Mouse (Mus musculus): ENCODE data around the gene Tmem79. TPM values are rescaled to one million over a fixed set of nuclear protein-coding genes. Genes with fewer than 3 reads are reported as not detected.
"Not testable (repeated sequence)": the region's sequence is repeated elsewhere in the genome, so short reads cannot be mapped to it uniquely, and the experiment has no call there.

Gene Tmem79
- 2.6 and 2.9 TPM in 2 replicates for polyA plus RNA-seq (2016; fragmentation: Nextera tagmentation; extraction: Ambion mirVana)

DNA sequence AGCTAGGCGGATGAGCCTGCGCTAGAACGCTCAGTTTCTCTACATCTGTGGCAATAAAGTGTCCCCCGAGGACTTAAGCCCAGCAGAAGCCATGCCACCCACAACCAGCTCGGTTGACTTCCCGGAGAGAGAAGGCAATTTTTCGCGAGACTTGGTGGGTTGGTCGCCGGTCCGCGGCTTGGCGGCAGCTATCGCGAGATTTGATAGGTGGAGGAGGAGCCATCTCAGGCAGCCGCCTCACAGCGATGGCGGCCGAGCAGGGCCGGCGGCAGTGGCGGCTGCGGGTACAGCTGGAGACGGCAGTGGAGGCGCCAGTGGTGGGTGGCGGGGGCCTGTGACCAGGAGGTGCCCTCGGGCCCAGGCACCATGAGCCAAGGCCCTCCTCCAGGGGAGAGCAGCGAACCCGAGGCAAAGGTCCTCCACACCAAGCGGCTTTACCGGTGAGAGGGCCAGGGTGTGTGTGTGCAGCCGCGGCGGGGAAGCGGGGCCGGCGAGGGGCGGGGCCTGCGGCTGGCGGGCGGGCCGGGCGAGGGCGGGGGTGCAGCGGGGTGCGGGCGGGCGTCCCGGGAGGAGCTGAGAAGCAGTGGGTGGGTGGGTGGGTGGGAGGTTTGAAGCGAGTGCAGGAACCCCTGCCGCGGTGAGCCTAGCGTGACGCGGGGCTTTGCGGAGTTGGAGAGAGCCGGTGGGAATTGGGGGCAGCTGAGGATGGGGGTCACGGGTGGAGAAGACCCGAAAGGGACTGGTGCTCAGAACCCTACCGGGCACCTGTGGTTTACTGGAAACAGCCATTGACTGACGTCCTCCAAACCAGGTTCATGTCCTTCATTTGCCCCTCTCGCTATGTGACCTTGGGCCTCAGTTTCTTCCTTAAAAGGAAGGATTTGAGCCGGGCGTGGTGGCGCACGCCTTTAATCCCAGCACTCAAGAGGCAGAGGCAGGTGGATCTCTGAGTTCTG is at the start of gene Tmem79, which contains the start of gene Smg5:
Gene Tmem79, minus strand, starts transcription at position 91 of the 956 bp plus-strand sequence.
Gene Smg5, plus strand, starts transcription at position 203 of the 956 bp plus-strand sequence.
- Histone ChIP-seq H3K9ac (replicated peaks) (peak within 1 kb of the TSS; percentile 92), H3K4me3 (replicated peaks) (peak within 1 kb of the TSS; percentile 83), H3K36me3 (0 out of 2 replicates have a peak, but pooled peaks cover 4% of the 10 kb centered on the region), H3K4me1 (replicated peaks) (peaks cover 18% of the 10 kb centered on the region), H3K4me2 (peak within 1 kb of the TSS; percentile 75), H3K9me3 (no peaks in the 10 kb centered on the region), H3K27me3 (no peaks in the 10 kb centered on the region), H3K27ac (peak within 1 kb of the TSS; percentile 91)
- ATAC-seq (ENCODE audit: insufficient number of reproducible peaks, insufficient read depth, low FRiP score, low TSS enrichment, low read depth), result peak; percentile 88
- 2% methylated on average over 55 of the region's 66 CpGs for WGBS

DNA sequence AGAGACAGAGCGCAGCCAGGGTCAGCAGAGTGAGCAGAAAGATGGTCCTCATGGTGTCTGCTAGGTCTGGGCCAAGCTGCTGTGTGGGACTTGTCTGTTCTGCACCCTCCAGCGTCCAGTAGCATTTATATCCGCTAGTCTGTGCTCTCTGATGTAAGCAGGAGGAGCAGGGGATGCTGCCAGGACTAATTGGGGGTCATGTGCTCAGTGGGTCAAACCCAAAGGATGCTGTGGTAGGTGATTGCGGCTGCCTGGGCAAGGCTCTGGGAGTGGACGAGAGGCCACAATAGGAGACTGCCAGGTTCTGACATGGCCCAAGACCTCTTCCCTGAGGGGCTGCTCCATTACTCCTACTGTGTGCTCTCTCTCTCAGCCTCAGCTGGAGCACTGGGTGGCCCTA is 48.4 kb upstream of the Tmem79 start, which contains the start of gene Bglap:
Gene Bglap, minus strand, starts transcription at position 101 of the 400 bp plus-strand sequence.
- ATAC-seq (ENCODE audit: insufficient number of reproducible peaks, insufficient read depth, low FRiP score, low TSS enrichment, low read depth), result no peak
- H3K4me2 ChIP-seq, result no peak within 1 kb of the TSS
- H3K36me3 ChIP-seq, result no peaks in the 10 kb centered on the region
- no peak within 1 kb of the TSS for H3K4me3 ChIP-seq (replicated peaks)
- H3K4me1 ChIP-seq (replicated peaks), result 0 out of 2 replicates have a peak, but pooled peaks cover 3% of the 10 kb centered on the region
- 75% methylated on average over 5 of the region's 5 CpGs for WGBS
- no peak within 1 kb of the TSS for H3K27ac ChIP-seq
- no peaks in the 10 kb centered on the region for H3K9me3 ChIP-seq
- H3K9ac ChIP-seq (replicated peaks), result no peak within 1 kb of the TSS
- no peaks in the 10 kb centered on the region; the same call in 1 of the 2 replicates for H3K27me3 ChIP-seq

DNA sequence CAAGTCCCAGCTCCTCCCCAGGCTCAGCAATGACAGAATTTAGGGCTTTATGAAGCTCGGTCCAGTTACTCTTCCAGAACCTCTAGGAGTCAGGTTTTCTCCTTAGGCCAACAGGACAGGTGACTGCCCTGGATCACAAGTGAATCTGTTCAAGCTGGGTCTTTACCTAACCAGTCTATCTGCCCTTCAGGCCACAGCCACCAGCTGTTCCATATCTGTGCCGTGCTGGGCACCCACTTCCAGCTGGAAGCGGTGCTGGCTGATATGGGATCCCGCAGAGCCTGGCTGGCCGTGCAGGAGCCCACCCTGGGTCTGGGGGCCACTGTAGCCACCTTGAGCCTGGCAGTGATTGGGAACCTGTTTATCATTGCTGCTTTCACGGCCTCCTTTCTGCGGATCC is 46.4 kb upstream of the Tmem79 start:
- H3K9me3 ChIP-seq; H3K9ac ChIP-seq (replicated peaks); H3K4me3 ChIP-seq (replicated peaks); H3K36me3 ChIP-seq; H3K27me3 ChIP-seq; H3K4me1 ChIP-seq (replicated peaks); H3K27ac ChIP-seq; ATAC-seq (ENCODE audit: insufficient number of reproducible peaks, insufficient read depth, low FRiP score, low TSS enrichment, low read depth): not testable (repeated sequence)
- 45% methylated on average over 2 of the region's 7 CpGs for WGBS
- peak overlapping the region; percentile 59; the same call in 1 of the 2 replicates for H3K4me2 ChIP-seq

DNA sequence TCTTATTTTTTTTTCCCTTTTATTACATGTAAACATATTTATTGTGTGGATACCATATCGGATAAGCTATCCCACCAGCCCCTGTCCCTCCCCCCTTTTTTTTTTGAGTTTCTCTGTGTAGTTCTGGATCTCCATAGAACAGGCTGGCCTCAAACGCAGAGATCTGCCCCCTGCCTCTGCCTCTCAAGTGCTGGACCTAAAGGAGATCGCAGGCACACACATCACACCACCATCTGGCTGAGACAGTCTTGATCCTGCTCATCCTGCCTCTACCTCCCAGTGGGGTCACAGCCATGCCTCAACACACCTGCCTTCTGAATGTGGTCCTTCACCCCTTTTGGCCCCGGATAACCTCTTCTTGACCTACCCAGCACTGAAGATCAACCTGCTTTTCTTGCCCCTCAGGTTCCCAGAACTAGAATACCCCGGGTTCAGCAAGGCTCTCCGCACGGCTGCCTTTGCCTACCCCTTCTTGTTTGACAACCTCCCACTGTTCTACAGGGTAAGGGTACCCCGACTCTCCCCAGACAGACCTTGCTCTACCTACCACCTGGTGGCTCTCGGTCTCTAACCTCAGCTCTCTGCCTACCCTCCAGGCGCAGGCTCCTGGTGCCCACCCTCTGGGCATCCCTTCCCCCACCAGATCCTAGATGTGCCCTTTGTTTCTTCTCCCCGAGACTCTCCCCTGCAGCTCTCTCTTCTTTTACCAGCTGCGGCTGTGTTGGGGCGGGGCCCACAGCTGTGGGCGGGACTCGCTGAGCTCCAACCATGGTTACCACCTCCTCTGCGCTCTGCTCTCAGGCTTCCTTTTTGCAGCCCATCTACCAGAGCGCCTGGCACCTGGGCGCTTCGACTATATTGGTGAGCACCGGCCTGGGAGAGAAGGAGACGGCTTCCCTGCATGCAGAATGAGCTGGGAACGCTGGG is 45.7 kb upstream of the Tmem79 start:
- H3K27ac ChIP-seq; H3K36me3 ChIP-seq; H3K9me3 ChIP-seq; H3K27me3 ChIP-seq; H3K4me1 ChIP-seq (replicated peaks): not testable (repeated sequence)
- ATAC-seq (ENCODE audit: insufficient number of reproducible peaks, insufficient read depth, low FRiP score, low TSS enrichment, low read depth), result peak; percentile 77
- WGBS, result 8% methylated on average over 20 of the region's 22 CpGs
- 0 out of 2 replicates have a peak overlapping the region, but pooled peaks have one; percentile 31 for H3K9ac ChIP-seq (replicated peaks)
- H3K4me2 ChIP-seq, result peak overlapping the region; percentile 59
- peak overlapping the region; percentile 31 for H3K4me3 ChIP-seq (replicated peaks)

DNA sequence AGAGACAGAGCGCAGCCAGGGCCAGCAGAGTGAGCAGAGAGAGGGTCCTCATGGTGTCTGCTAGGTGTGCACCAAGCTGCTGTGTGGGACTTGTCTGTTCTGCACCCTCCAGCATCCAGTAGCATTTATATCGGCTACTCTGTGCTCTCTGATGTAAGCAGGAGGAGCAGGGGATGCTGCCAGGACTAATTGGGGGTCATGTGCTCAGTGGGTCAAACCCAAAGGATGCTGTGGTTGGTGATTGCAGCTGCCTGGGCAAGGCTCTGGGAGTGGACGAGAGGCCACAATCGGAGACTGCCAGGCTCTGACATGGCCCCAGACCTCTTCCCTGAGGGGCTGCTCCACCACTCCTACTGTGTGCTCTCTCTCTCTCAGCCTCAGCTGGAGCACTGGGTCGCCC is 42.7 kb upstream of the Tmem79 start, which contains the start of gene Bglap2:
Gene Bglap2, minus strand, starts transcription at position 101 of the 400 bp plus-strand sequence.
- not testable (repeated sequence) for H3K9ac ChIP-seq (replicated peaks); H3K27me3 ChIP-seq; H3K27ac ChIP-seq; H3K9me3 ChIP-seq; H3K4me2 ChIP-seq; ATAC-seq (ENCODE audit: insufficient number of reproducible peaks, insufficient read depth, low FRiP score, low TSS enrichment, low read depth); H3K36me3 ChIP-seq; H3K4me1 ChIP-seq (replicated peaks); H3K4me3 ChIP-seq (replicated peaks)
- 78% methylated on average over 5 of the region's 5 CpGs for WGBS

DNA sequence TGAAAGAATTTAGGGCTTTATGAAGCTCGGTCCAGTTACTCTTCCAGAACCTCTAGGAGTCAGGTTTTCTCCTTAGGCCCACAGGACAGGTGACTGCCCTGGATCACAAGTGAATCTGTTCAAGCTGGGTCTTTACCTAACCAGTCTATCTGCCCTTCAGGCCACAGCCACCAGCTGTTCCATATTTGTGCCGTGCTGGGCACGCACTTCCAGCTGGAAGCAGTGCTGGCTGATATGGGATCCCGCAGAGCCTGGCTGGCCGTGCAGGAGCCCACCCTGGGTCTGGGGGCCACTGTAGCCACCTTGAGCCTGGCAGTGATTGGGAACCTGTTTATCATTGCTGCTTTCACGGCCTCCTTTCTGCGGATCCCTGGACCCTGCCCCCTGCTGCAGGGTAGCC is 40.7 kb upstream of the Tmem79 start:
- not testable (repeated sequence) for H3K9ac ChIP-seq (replicated peaks); H3K9me3 ChIP-seq; H3K4me1 ChIP-seq (replicated peaks); H3K27ac ChIP-seq; H3K36me3 ChIP-seq; H3K27me3 ChIP-seq
- Histone ChIP-seq H3K4me3 (replicated peaks) (peak overlapping the region; percentile 18; the same call in 1 of the 2 replicates), H3K4me2 (peak overlapping the region; percentile 49)
- 16% methylated on average over 6 of the region's 7 CpGs for WGBS
- peak; percentile 22; the same call in 1 of the 2 replicates for ATAC-seq (ENCODE audit: insufficient number of reproducible peaks, insufficient read depth, low FRiP score, low TSS enrichment, low read depth)

DNA sequence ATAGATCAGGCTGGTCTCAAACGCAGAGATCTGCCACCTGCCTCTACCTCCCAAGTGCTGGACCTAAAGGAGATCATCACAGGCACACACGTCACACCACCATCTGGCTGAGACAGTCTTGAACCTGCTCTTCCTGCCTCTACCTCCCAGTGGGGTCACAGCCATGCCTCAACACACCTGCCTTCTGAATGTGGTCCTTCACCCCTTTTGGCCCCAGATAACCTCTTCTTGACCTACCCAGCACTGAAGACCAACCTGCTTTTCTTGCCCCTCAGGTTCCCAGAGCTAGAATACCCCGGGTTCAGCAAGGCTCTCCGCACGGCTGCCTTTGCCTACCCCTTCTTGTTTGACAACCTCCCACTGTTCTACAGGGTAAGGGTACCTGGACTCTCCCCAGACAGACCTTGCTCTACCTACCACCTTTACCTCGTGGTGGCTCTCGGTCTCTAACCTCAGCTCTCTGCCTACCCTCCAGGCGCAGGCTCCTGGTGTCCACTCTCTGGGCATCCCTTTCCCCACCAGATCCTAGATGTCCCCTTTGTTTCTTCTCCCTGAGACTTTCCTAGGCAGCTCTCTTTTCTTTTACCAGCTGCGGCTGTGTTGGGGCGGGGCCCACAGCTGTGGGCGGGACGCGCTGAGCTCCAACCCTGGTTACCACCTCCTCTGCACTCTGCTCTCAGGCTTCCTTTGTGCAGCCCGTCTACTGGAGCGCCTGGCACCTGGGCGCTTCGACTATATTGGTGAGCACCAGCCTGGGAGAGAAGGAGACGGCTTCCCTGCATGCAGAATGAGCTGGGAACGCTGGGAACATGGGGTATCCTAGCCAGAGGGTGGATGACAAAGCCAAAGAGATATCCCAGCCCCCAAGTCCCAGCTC is 40.0 kb upstream of the Tmem79 start:
- ATAC-seq (ENCODE audit: insufficient number of reproducible peaks, insufficient read depth, low FRiP score, low TSS enrichment, low read depth), result peak; percentile 88
- H3K36me3 ChIP-seq; H3K9me3 ChIP-seq; H3K4me1 ChIP-seq (replicated peaks); H3K27me3 ChIP-seq: not testable (repeated sequence)
- Histone ChIP-seq H3K4me2 (peak overlapping the region; percentile 49), H3K9ac (replicated peaks) (0 out of 2 replicates have a peak overlapping the region, but pooled peaks have one; percentile 23), H3K27ac (peak overlapping the region; percentile 23; the same call in 1 of the 2 replicates), H3K4me3 (replicated peaks) (peak overlapping the region; percentile 18)
- WGBS, result 12% methylated on average over 19 of the region's 19 CpGs

DNA sequence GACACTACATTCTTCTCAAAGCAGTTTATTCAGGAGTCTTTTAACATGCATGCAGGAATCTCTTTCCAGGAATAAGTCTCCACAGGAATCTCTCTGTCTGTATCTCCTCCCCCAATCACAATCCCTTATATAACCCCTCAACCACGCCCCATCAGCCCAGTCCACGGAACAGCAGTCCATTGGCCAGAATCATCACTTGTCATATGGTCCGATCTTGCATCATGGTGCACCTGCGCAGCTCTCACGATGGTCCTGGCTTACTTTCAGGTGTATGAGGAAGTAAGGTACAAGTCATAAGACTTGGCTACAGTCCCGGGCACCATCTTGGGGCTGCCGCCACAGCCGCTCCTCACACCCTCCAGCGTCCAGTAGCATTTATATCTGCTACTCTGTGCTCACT is 36.7 kb upstream of the Tmem79 start, which contains the start of gene Bglap3:
Gene Bglap3, minus strand, starts transcription at position 101 of the 400 bp plus-strand sequence.
- H3K4me1 ChIP-seq (replicated peaks); H3K4me2 ChIP-seq; H3K4me3 ChIP-seq (replicated peaks); H3K27me3 ChIP-seq; H3K9ac ChIP-seq (replicated peaks); H3K27ac ChIP-seq; H3K36me3 ChIP-seq; ATAC-seq (ENCODE audit: insufficient number of reproducible peaks, insufficient read depth, low FRiP score, low TSS enrichment, low read depth): not testable (repeated sequence)
- 94% methylated on average over 9 of the region's 9 CpGs for WGBS
- peaks cover 10% of the 10 kb centered on the region for H3K9me3 ChIP-seq

DNA sequence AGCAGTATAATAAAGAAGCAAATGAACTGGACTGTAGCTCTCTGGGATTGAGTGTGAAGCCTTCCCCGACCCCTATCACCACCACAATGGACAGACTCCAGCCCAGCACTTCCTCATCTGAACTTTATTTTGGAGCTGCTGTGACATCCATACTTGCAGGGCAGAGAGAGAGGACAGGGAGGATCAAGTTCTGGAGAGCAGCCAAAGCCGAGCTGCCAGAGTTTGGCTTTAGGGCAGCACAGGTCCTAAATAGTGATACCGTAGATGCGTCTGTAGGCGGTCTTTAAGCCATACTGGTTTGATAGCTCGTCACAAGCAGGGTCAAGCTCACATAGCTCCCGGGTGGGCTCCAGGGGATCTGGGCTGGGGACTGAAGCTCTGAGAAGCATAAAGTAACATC is 32.6 kb upstream of the Tmem79 start:
- WGBS, result 83% methylated on average over 7 of the region's 7 CpGs
- Histone ChIP-seq H3K27me3 (peaks cover 33% of the 10 kb centered on the region), H3K9me3 (peaks cover 10% of the 10 kb centered on the region)
- H3K9ac ChIP-seq (replicated peaks); H3K27ac ChIP-seq; H3K36me3 ChIP-seq; H3K4me2 ChIP-seq; ATAC-seq (ENCODE audit: insufficient number of reproducible peaks, insufficient read depth, low FRiP score, low TSS enrichment, low read depth); H3K4me1 ChIP-seq (replicated peaks); H3K4me3 ChIP-seq (replicated peaks): not testable (repeated sequence)

DNA sequence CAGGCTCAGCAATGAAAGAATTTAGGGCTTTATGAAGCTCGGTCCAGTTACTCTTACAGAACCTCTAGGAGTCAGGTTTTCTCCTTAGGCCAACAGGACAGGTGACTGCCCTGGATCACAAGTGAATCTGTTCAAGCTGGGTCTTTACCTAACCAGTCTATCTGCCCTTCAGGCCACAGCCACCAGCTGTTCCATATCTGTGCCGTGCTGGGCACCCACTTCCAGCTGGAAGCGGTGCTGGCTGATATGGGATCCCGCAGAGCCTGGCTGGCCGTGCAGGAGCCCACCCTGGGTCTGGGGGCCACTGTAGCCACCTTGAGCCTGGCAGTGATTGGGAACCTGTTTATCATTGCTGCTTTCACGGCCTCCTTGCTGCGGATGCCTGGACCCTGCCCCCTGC is 31.6 kb upstream of the Tmem79 start:
- H3K9ac ChIP-seq (replicated peaks); H3K4me3 ChIP-seq (replicated peaks); H3K36me3 ChIP-seq; H3K27ac ChIP-seq; ATAC-seq (ENCODE audit: insufficient number of reproducible peaks, insufficient read depth, low FRiP score, low TSS enrichment, low read depth); H3K4me1 ChIP-seq (replicated peaks): not testable (repeated sequence)
- H3K27me3 ChIP-seq, result peaks cover 33% of the 10 kb centered on the region
- 47% methylated on average over 4 of the region's 7 CpGs for WGBS
- H3K4me2 ChIP-seq, result peak overlapping the region; percentile 54
- H3K9me3 ChIP-seq, result peaks cover 10% of the 10 kb centered on the region

Data from limb, embryonic 12.5 days (tissue).